Mouse (Mus musculus): ENCODE results near the gene Steap4.
"Not testable (repeated sequence)": the region's sequence is repeated elsewhere in the genome, so short reads cannot be mapped to it uniquely, and the experiment has no call there.

Steap4 gene

GRCm38 (mm10) chr5:7960176-7960575 is at the start of gene Steap4:
TSS of gene Steap4 (plus strand) at chr5:7960457.
- DNase-seq = peak; percentile 43 to 62

- peak in 1 of 2 experiments; percentile 15 for DNase-seq
Observed at GRCm38 (mm10) chr5:7911975-7912374, 48.3 kb upstream of the Steap4 start.

- DNase-seq = no peak
Observed at GRCm38 (mm10) chr5:7917501-7918295, 42.6 kb upstream of the Steap4 start.

GRCm38 (mm10) chr5:7918296-7918579 is 42.0 kb upstream of the Steap4 start:
- no peak for DNase-seq

GRCm38 (mm10) chr5:7919681-7920080 is 40.6 kb upstream of the Steap4 start:
- DNase-seq = no peak

GRCm38 (mm10) chr5:7922751-7923150 is 37.5 kb upstream of the Steap4 start:
- no peak for DNase-seq

- DNase-seq = no peak
Observed at GRCm38 (mm10) chr5:7923666-7924065, 36.6 kb upstream of the Steap4 start.

GRCm38 (mm10) chr5:7932234-7933221 is 27.7 kb upstream of the Steap4 start:
- DNase-seq = peak in 1 of 2 experiments; percentile 12

GRCm38 (mm10) chr5:7933495-7933894 is 26.8 kb upstream of the Steap4 start:
- not testable (repeated sequence) for DNase-seq

- peak; percentile 11 to 29 for DNase-seq
Observed at GRCm38 (mm10) chr5:7933933-7934675, 26.2 kb upstream of the Steap4 start.

GRCm38 (mm10) chr5:7954838-7955237 is 5.4 kb upstream of the Steap4 start:
- no peak for DNase-seq

- no peak for DNase-seq
Observed at GRCm38 (mm10) chr5:7955371-7955966, 4.8 kb upstream of the Steap4 start.

GRCm38 (mm10) chr5:7958061-7958460 is 2.2 kb upstream of the Steap4 start:
- DNase-seq = peak in 1 of 2 experiments; percentile 22

- no peak for DNase-seq
Observed at GRCm38 (mm10) chr5:7959286-7959685, 971 bp upstream of the Steap4 start.

GRCm38 (mm10) chr5:7961113-7961512 is 856 bp downstream of the Steap4 start:
- DNase-seq = no peak

GRCm38 (mm10) chr5:7965281-7965680 is 5.0 kb downstream of the Steap4 start:
- peak; percentile 69 to 71 for DNase-seq

GRCm38 (mm10) chr5:7968152-7968551 is 7.9 kb downstream of the Steap4 start:
- DNase-seq = no peak

GRCm38 (mm10) chr5:7972266-7972665 is 12.0 kb downstream of the Steap4 start:
- no peak for DNase-seq

GRCm38 (mm10) chr5:7974522-7975197 is 14.4 kb downstream of the Steap4 start:
- no peak for DNase-seq

GRCm38 (mm10) chr5:7980586-7980985 is 20.3 kb downstream of the Steap4 start:
- no peak for DNase-seq

GRCm38 (mm10) chr5:7987962-7988361 is 27.7 kb downstream of the Steap4 start:
- DNase-seq = no peak

- DNase-seq = no peak
Observed at GRCm38 (mm10) chr5:7988415-7988814, 28.2 kb downstream of the Steap4 start.
